Mouse (Mus musculus): Measurements from ENCODE around the gene 1500009L16Rik. TPM values are rescaled to one million over a fixed set of nuclear protein-coding genes. Genes with fewer than 3 reads are reported as not detected.

1500009L16Rik gene
- polyA plus RNA-seq, 1 experiment = not detected

DNA sequence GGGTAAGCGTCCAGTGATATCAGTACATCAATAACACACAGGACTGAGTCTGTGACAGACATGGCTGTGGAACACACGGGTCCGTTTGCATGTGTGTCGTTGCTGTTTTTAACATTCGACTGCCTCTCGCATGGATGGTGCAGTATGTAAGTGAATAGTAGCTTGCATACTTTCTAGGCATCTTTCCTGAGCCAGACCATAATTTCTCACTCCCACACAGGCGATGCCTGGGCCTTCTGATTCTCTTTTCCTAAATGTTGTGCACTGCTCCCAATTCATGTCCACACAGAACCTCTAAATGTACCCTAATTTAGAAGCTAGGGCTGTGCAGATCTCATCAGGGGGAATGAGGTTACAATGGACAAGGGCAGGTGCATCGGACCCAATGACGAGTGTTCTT lies 54.6 kb downstream of the 1500009L16Rik start:
- H3K79me2 ChIP-seq (ENCODE audit: control insufficient read depth, insufficient read depth) = no peaks in the 10 kb centered on the region
- H3K4me3 ChIP-seq = no peak overlapping the region
- H3ac ChIP-seq (ENCODE audit: control insufficient read depth, insufficient read length) = no peak overlapping the region
- no peaks in the 10 kb centered on the region for H3K27me3 ChIP-seq (ENCODE audit: control insufficient read depth, insufficient read depth, insufficient read length)
- TF ChIP-seq REST (IDR thresholded peaks at IDR 0.05; ENCODE audit: insufficient read depth, insufficient read length) (no peak), MYOG (IDR thresholded peaks at IDR 0.05; ENCODE audit: control insufficient read depth in 1 of 3, insufficient read depth in 1 of 3, insufficient read length in 2 of 3, low read depth in 2 of 3) (no peak), MAX (IDR thresholded peaks at IDR 0.05; ENCODE audit: low read depth) (no peak), MYOD1 (IDR thresholded peaks at IDR 0.05; ENCODE audit: control insufficient read depth in 1 of 3, insufficient read length in 2 of 3, low read depth in 2 of 3) (no peak), SRF (IDR thresholded peaks at IDR 0.05; ENCODE audit: control insufficient read depth, insufficient read length, low read depth) (no peak), TCF12 (IDR thresholded peaks at IDR 0.05; ENCODE audit: insufficient read depth, poor library complexity, severe bottlenecking) (no peak), E2F4 (IDR thresholded peaks at IDR 0.05; ENCODE audit: insufficient read depth) (no peak), POLR2A (IDR thresholded peaks at IDR 0.05; ENCODE audit: insufficient read length, low read depth) (no peak), USF1 (IDR thresholded peaks at IDR 0.05; ENCODE audit: low read depth) (no peak), TCF3 (IDR thresholded peaks at IDR 0.05; ENCODE audit: insufficient read length, low read depth) (no peak), CEBPB (IDR thresholded peaks at IDR 0.05; ENCODE audit: insufficient read depth, poor library complexity, severe bottlenecking) (no peak), POLR2AphosphoS2 (IDR thresholded peaks at IDR 0.05; ENCODE audit: insufficient read length, low read depth) (no peak)
- no peaks in the 10 kb centered on the region for H3K36me3 ChIP-seq (ENCODE audit: control insufficient read depth, insufficient read depth)
- no peak overlapping the region for H3K4me2 ChIP-seq (ENCODE audit: low read depth)

DNA sequence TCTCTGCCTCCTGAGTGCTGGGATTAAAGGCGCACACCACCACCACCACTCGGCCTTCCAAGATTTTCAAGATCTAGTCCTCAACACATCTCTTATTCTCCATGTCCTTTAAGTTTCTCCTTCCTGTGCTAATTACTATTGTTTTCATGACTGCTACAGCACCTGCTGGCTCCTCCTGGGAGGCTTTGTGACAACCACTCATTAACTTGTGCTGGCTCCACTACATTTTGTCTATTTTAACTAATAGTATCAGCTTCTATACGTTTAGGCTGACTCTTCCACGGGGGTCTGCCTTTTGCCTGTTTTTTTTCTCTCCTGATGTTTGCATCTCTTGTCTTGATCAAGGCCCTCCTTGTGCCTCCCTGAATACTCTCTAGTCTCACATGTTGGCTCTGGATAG lies 59.2 kb downstream of the 1500009L16Rik start:
- Histone ChIP-seq H3K36me3 (ENCODE audit: control insufficient read depth, insufficient read depth) (no peaks in the 10 kb centered on the region), H3K4me2 (ENCODE audit: low read depth) (no peak overlapping the region), H3K27me3 (ENCODE audit: control insufficient read depth, insufficient read depth, insufficient read length) (no peaks in the 10 kb centered on the region), H3K79me2 (ENCODE audit: control insufficient read depth, insufficient read depth) (no peaks in the 10 kb centered on the region), H3K4me3 (no peak overlapping the region), H3ac (ENCODE audit: control insufficient read depth, insufficient read length) (no peak overlapping the region)
- TF ChIP-seq MYOG (IDR thresholded peaks at IDR 0.05; ENCODE audit: control insufficient read depth in 1 of 3, insufficient read depth in 1 of 3, insufficient read length in 2 of 3, low read depth in 2 of 3) (no peak), MYOD1 (IDR thresholded peaks at IDR 0.05; ENCODE audit: control insufficient read depth in 1 of 3, insufficient read length in 2 of 3, low read depth in 2 of 3) (no peak), TCF3 (IDR thresholded peaks at IDR 0.05; ENCODE audit: insufficient read length, low read depth) (no peak), CEBPB (IDR thresholded peaks at IDR 0.05; ENCODE audit: insufficient read depth, poor library complexity, severe bottlenecking) (no peak), REST (IDR thresholded peaks at IDR 0.05; ENCODE audit: insufficient read depth, insufficient read length) (no peak), USF1 (IDR thresholded peaks at IDR 0.05; ENCODE audit: low read depth) (no peak), E2F4 (IDR thresholded peaks at IDR 0.05; ENCODE audit: insufficient read depth) (no peak), POLR2A (IDR thresholded peaks at IDR 0.05; ENCODE audit: insufficient read length, low read depth) (no peak), SRF (IDR thresholded peaks at IDR 0.05; ENCODE audit: control insufficient read depth, insufficient read length, low read depth) (no peak), POLR2AphosphoS2 (IDR thresholded peaks at IDR 0.05; ENCODE audit: insufficient read length, low read depth) (no peak), TCF12 (IDR thresholded peaks at IDR 0.05; ENCODE audit: insufficient read depth, poor library complexity, severe bottlenecking) (no peak), MAX (IDR thresholded peaks at IDR 0.05; ENCODE audit: low read depth) (no peak)

DNA sequence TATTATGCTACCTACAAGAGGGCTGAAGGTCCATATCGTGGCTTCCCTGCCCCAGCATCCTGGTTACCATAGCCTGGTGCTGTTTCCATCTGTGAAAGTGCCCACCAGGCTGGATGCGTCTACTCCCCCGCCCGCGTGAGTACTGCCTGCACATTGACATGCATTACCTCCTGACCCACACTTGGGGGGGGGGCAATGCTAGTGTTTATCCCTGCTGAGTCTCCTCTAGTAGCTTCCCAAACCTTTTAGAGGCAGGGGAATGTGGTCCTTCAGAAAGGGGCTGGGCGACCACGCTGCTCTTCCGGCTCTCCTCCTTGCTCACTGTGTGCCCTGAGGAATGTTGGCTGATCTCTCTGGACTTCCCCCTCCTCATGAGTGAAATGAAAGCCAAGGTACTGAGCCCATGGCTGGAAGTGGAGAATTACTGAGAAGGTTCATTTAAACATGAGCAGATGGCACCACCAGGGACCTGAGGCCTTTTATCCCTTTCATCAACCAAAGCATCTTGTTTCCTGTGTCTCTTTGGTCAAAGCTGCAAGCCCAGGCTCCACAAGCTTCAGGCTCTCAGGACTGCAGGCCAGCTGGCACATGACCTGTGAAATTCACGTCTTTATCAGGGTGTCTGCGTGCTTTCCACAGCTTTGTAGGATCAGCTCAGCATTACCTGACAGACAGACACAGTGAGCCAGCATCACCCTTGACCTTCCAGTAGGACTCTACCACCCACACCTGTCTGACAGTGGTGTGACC lies 59.9 kb downstream of the 1500009L16Rik start:
- H3K79me2 ChIP-seq (ENCODE audit: control insufficient read depth, insufficient read depth) = no peaks in the 10 kb centered on the region
- no peak overlapping the region for H3ac ChIP-seq (ENCODE audit: control insufficient read depth, insufficient read length)
- no peaks in the 10 kb centered on the region for H3K27me3 ChIP-seq (ENCODE audit: control insufficient read depth, insufficient read depth, insufficient read length)
- H3K36me3 ChIP-seq (ENCODE audit: control insufficient read depth, insufficient read depth) = no peaks in the 10 kb centered on the region
- H3K4me3 ChIP-seq = no peak overlapping the region
- H3K4me2 ChIP-seq (ENCODE audit: low read depth) = no peak overlapping the region
- TF ChIP-seq REST (IDR thresholded peaks at IDR 0.05; ENCODE audit: insufficient read depth, insufficient read length) (no peak), MYOD1 (IDR thresholded peaks at IDR 0.05; ENCODE audit: control insufficient read depth in 1 of 3, insufficient read length in 2 of 3, low read depth in 2 of 3) (no peak), POLR2AphosphoS2 (IDR thresholded peaks at IDR 0.05; ENCODE audit: insufficient read length, low read depth) (no peak), MAX (IDR thresholded peaks at IDR 0.05; ENCODE audit: low read depth) (no peak), TCF3 (IDR thresholded peaks at IDR 0.05; ENCODE audit: insufficient read length, low read depth) (no peak), MYOG (IDR thresholded peaks at IDR 0.05; ENCODE audit: control insufficient read depth in 1 of 3, insufficient read depth in 1 of 3, insufficient read length in 2 of 3, low read depth in 2 of 3) (no peak)

GRCm38 (mm10) chr10:83785003-83785402 lies 62.3 kb downstream of the 1500009L16Rik start:
- no peak overlapping the region for H3K4me3 ChIP-seq
- H3K36me3 ChIP-seq (ENCODE audit: control insufficient read depth, insufficient read depth) = no peaks in the 10 kb centered on the region
- no peaks in the 10 kb centered on the region for H3K27me3 ChIP-seq (ENCODE audit: control insufficient read depth, insufficient read depth, insufficient read length)
- no peaks in the 10 kb centered on the region for H3K79me2 ChIP-seq (ENCODE audit: control insufficient read depth, insufficient read depth)
- H3ac ChIP-seq (ENCODE audit: control insufficient read depth, insufficient read length) = no peak overlapping the region
- no peak overlapping the region for H3K4me2 ChIP-seq (ENCODE audit: low read depth)
- no peak for TF ChIP-seq MAX (IDR thresholded peaks at IDR 0.05; ENCODE audit: low read depth)
- TF ChIP-seq SRF (IDR thresholded peaks at IDR 0.05; ENCODE audit: control insufficient read depth, insufficient read length, low read depth) = no peak
- TF ChIP-seq USF1 (IDR thresholded peaks at IDR 0.05; ENCODE audit: low read depth) = no peak
- TF ChIP-seq TCF12 (IDR thresholded peaks at IDR 0.05; ENCODE audit: insufficient read depth, poor library complexity, severe bottlenecking) = no peak
- no peak for TF ChIP-seq CEBPB (IDR thresholded peaks at IDR 0.05; ENCODE audit: insufficient read depth, poor library complexity, severe bottlenecking)
- TF ChIP-seq MYOG (IDR thresholded peaks at IDR 0.05; ENCODE audit: control insufficient read depth in 1 of 3, insufficient read depth in 1 of 3, insufficient read length in 2 of 3, low read depth in 2 of 3) = no peak
- TF ChIP-seq TCF3 (IDR thresholded peaks at IDR 0.05; ENCODE audit: insufficient read length, low read depth) = no peak
- no peak for TF ChIP-seq REST (IDR thresholded peaks at IDR 0.05; ENCODE audit: insufficient read depth, insufficient read length)
- TF ChIP-seq POLR2AphosphoS2 (IDR thresholded peaks at IDR 0.05; ENCODE audit: insufficient read length, low read depth) = no peak
- no peak for TF ChIP-seq MYOD1 (IDR thresholded peaks at IDR 0.05; ENCODE audit: control insufficient read depth in 1 of 3, insufficient read length in 2 of 3, low read depth in 2 of 3)
- TF ChIP-seq POLR2A (IDR thresholded peaks at IDR 0.05; ENCODE audit: insufficient read length, low read depth) = no peak
- no peak for TF ChIP-seq E2F4 (IDR thresholded peaks at IDR 0.05; ENCODE audit: insufficient read depth)
